Mouse (Mus musculus) kidney, postnatal 14 days (tissue): Measurements from ENCODE around the gene Rfc5.

ENCODE experiments used
- DNase-seq: peaks from one replicate; pipeline ENCODE4 v3.0.0; 2022; ENCODE audit warnings: mixed read lengths

Gene Rfc5

GRCm38 (mm10) chr5:117374372-117375049 lies 14.3 kb downstream of the Rfc5 start:
- no peak for DNase-seq

- DNase-seq: no peak
Measured at GRCm38 (mm10) chr5:117373418-117373817, 15.4 kb downstream of the Rfc5 start.

DNA sequence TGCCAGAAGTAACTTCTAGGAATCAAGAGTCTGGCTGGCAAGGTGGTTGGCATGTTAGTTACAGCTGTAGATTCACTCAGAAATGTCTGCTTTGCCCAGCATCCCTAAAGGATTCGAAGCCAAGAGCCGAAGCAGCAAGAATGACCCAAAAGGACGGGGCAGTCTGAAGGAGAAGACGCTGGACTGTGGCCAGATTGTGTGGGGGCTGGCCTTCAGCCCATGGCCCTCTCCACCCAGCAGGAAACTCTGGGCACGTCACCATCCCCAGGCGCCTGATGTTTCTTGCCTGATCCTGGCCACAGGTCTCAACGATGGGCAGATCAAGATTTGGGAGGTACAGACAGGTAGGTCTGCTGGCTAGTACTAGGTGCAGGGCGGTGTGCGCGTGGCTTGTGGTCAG lies 18.3 kb downstream of the Rfc5 start:
- peak; percentile 66 for DNase-seq

GRCm38 (mm10) chr5:117367206-117367605 lies 21.6 kb downstream of the Rfc5 start:
- DNase-seq: no peak

GRCm38 (mm10) chr5:117365904-117366561 lies 22.8 kb downstream of the Rfc5 start:
- DNase-seq: peak; percentile 45

GRCm38 (mm10) chr5:117364821-117365220 lies 24.0 kb downstream of the Rfc5 start:
- no peak for DNase-seq

GRCm38 (mm10) chr5:117363066-117363782 lies 25.6 kb downstream of the Rfc5 start:
- peak; percentile 64 for DNase-seq

- DNase-seq: no peak
Measured at GRCm38 (mm10) chr5:117361590-117361989, 27.3 kb downstream of the Rfc5 start.

GRCm38 (mm10) chr5:117360631-117361541 lies 28.0 kb downstream of the Rfc5 start:
- DNase-seq: peak; percentile 73

DNA sequence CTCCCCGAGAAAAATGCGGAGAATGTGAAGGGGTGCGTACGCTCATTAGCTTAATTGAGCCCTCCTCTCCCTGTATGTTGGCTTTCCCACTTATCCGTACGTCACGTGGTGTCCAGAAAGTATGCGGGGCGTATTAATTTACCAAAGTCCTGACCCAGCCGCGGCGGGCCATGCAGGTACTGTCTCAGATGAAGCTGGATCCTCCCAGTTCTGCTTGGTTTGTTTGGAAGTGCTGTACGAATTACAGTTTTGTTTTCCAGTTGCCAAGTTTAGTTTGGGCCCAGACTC lies 28.7 kb downstream of the Rfc5 start:
- peak; percentile 77 for DNase-seq

- DNase-seq: peak; percentile 66
Measured at GRCm38 (mm10) chr5:117359497-117360227, 29.2 kb downstream of the Rfc5 start.

DNA sequence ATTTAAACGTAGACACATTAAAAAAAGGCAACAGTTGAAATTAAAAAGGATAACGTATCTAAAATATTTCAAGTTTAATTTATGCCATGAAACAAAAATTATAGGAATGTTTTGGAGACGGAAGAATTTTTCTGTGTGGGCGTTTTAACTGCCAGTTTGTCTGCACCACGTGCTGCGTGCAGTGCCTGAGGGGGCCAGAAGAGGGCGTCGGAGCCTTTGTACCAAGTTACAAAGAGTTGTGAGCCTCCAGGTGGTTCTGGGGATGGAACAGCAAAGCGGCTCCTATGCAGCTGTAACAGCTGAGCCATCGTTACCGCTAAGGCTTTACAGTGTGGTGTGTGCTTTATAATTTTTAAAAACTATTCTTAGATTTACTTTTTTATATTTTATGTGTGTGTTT lies 30.1 kb downstream of the Rfc5 start:
- peak; percentile 81 for DNase-seq

GRCm38 (mm10) chr5:117358248-117358630 lies 30.6 kb downstream of the Rfc5 start:
- DNase-seq: no peak

GRCm38 (mm10) chr5:117357478-117358247 lies 31.2 kb downstream of the Rfc5 start:
- DNase-seq: peak; percentile 23

GRCm38 (mm10) chr5:117357129-117357477 lies 31.7 kb downstream of the Rfc5 start, which contains the start of gene Wsb2:
TSS of gene Wsb2 (plus strand) at chr5:117357304.
- peak; percentile 93 for DNase-seq

DNA sequence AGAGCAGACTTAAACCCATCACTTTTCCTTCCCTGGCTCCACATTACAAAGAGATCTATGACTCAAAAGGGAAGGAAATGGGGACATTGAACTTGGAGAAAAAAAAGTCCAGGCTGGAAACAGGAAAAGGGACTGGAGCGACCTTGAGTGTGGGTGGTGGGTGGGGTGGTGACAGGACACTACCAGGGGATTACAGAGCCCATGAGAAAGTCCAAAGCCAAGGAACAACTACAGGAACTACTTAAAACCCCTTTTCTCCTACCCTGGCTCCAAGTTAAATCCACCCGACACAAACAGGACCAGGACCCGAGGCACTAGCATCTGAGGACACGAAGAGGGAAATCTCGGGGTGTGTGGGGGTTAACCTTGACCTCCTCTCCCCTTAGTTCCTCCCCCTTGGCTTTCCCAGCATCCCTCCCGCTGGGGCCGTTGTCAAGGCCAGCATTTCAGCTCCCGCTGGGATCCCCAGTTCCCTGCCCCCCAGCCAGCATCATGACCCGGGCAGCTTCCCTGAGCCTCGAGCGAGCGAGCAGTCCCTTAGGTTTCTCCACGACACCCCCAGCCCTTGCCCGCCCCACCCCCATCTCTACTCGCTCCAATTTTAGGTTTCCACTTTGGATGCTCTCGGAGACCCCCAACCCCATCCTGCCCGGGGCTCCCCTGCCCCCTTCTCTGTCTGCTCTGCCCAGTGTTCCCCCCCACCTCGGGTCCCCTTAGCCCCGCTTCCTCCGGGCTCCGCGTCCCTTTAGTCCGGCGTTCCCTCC lies 32.3 kb downstream of the Rfc5 start:
- peak; percentile 74 for DNase-seq

DNA sequence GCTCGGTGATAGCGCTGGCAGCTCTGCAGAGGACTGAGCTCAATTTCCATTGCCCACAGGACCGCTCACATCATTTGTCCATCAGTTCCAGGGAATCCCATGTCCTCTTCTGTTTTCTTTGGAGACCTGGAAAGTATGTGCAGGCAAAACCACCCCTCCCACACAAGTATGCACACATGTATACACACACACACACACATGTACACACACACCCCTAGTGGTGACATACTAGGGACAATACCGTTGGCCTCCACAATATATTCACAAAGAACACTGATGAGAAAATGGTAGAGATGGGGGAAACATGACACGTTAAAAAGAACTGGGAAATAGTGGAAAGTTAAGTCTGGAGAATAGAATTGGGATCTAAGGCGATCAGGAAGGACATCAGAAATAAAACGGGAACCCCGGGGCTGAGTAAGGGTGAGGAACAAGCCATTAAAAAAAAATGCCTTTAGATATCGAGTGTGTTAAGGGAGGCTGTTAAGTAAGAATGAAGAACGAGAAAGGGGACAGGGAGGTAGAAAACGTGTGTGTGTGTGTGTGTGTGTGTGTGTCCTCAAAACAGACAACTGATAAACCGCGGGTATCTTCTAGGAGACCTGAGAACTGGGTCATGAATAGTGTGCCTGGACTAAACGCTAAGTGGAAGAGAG lies 33.1 kb downstream of the Rfc5 start:
- DNase-seq: peak; percentile 22

DNA sequence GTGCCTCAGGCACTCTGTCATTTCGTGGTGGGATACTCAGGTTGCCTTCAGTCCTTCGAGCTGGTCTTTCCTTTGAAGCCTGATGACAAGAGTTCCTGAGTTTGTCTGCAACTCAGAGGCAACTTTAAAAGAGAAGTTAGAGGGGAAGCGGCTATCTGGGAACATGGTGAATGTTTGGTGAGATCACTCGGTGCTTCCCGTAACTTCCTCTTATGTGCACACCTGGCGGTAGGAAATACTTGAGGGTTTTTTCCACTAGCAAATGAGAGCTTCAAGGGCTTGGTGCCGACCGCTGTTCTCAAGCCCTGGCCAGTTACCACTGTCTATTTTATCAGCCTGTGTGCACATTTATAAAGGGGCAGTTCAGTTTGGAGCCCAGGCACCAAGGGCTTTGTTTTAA lies 34.7 kb downstream of the Rfc5 start:
- no peak for DNase-seq

DNA sequence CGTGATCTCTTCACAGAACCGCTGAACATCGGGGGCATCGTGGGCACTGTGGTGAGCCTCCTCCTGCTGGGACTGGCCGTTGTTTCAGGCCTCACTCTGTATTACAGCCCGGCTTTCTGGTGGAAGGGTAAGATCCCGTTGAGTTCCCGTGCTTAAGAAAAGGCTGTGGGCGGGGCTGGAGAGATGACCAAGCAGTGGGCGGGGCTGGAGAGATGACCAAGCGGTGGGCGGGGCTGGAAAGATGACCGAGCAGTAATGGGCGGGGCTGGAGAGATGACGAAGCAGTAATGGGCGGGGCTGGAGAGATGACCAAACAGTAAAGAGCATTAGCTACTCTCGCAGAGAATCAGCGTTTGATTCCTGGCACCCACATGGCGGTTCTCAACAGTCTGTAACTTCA lies 40.6 kb downstream of the Rfc5 start:
- DNase-seq: peak; percentile 63

- DNase-seq: no peak
Measured at GRCm38 (mm10) chr5:117347838-117348237, 41.0 kb downstream of the Rfc5 start.
